Mouse (Mus musculus): ENCODE measurements at regions not wholly inside any gene's neighbourhood (a gene's known extent, or its start where the extent isn't known, plus 50 kb on each side); places are given as distances from the start of the nearest gene placed in this dataset.

DNA sequence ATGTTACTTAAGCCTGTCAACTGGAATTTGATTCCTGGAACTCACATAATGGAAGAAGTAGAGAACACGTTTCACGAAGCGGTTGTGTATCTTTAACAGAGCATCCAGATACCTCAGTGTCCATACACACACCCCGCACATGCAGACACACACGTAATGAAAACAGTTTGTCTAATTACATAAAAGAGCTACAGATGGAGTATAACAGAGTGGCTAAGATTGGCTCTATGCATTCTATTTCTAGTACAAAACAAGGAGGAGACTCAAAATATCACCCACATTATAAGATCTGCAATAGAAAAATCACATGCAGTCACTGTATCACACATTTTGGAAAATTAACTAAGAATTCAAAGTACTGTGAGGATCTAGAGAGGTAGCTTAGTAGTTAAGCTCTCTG lies 346.9 kb downstream of the Sis start:
- no peak for ATAC-seq (ENCODE audit: insufficient read depth, low read depth)
- 81% methylated on average over 5 of the region's 5 CpGs for WGBS
- TF ChIP-seq EP300 (IDR thresholded peaks at IDR 0.05; ENCODE audit: low read depth) = no peak
- TF ChIP-seq CTCF (IDR thresholded peaks at IDR 0.05; ENCODE audit: low read depth) = no peak

GRCm38 (mm10) chr3:72619862-72620261 lies 347.8 kb downstream of the Sis start:
- no peak for TF ChIP-seq EP300 (IDR thresholded peaks at IDR 0.05; ENCODE audit: low read depth)
- TF ChIP-seq CTCF (IDR thresholded peaks at IDR 0.05; ENCODE audit: low read depth) = no peak
- 57% methylated on average over 1 of the region's 1 CpGs for WGBS
- Histone ChIP-seq H3K9ac (replicated peaks; ENCODE audit: low read depth, low read length) (no peak overlapping the region), H3K27me3 (ENCODE audit: control insufficient read depth, insufficient read depth, low read length) (no peaks in the 10 kb centered on the region), H3K9me3 (replicated peaks; ENCODE audit: control insufficient read depth, low read length) (no peaks in the 10 kb centered on the region), H3K4me1 (ENCODE audit: control insufficient read depth, insufficient read depth) (no peaks in the 10 kb centered on the region), H3K27ac (ENCODE audit: low read depth) (no peak overlapping the region), H3K4me2 (ENCODE audit: low read depth, low read length) (no peak overlapping the region), H3K36me3 (replicated peaks; ENCODE audit: control insufficient read depth, insufficient read depth, low read length) (no peaks in the 10 kb centered on the region), H3K4me3 (ENCODE audit: low read depth, low read length) (no peak overlapping the region)
- DNase-seq (ENCODE audit: low spot score) (no peak), ATAC-seq (ENCODE audit: insufficient read depth, low read depth) (no peak)

More for the DNA sequence above, 346.9 kb downstream of the Sis start:
- H3K9ac ChIP-seq (replicated peaks; ENCODE audit: low read depth, low read length) = no peak overlapping the region
- no peak overlapping the region for H3K4me3 ChIP-seq (ENCODE audit: low read depth, low read length)
- DNase-seq (ENCODE audit: low spot score) = no peak
- no peaks in the 10 kb centered on the region for H3K4me1 ChIP-seq (ENCODE audit: control insufficient read depth, insufficient read depth)
- no peaks in the 10 kb centered on the region for H3K9me3 ChIP-seq (replicated peaks; ENCODE audit: control insufficient read depth, low read length)
- H3K4me2 ChIP-seq (ENCODE audit: low read depth, low read length) = no peak overlapping the region
- H3K27ac ChIP-seq (ENCODE audit: low read depth) = no peak overlapping the region
- H3K27me3 ChIP-seq (ENCODE audit: control insufficient read depth, insufficient read depth, low read length) = no peaks in the 10 kb centered on the region
- no peaks in the 10 kb centered on the region for H3K36me3 ChIP-seq (replicated peaks; ENCODE audit: control insufficient read depth, insufficient read depth, low read length)

GRCm38 (mm10) chr3:72603718-72604359 lies 363.8 kb downstream of the Sis start:
- no peaks in the 10 kb centered on the region for H3K4me1 ChIP-seq (ENCODE audit: control insufficient read depth, insufficient read depth)
- H3K27ac ChIP-seq (ENCODE audit: low read depth) = no peak overlapping the region
- no peaks in the 10 kb centered on the region for H3K36me3 ChIP-seq (replicated peaks; ENCODE audit: control insufficient read depth, insufficient read depth, low read length)
- no peak for ATAC-seq (ENCODE audit: insufficient read depth, low read depth)
- no peak overlapping the region for H3K4me3 ChIP-seq (ENCODE audit: low read depth, low read length)
- H3K9me3 ChIP-seq (replicated peaks; ENCODE audit: control insufficient read depth, low read length) = no peaks in the 10 kb centered on the region
- no peak for DNase-seq (ENCODE audit: low spot score)
- H3K4me2 ChIP-seq (ENCODE audit: low read depth, low read length) = 0 out of 2 replicates have a peak overlapping the region, but pooled peaks have one; percentile 2
- no peak for TF ChIP-seq EP300 (IDR thresholded peaks at IDR 0.05; ENCODE audit: low read depth)
- no peak for TF ChIP-seq CTCF (IDR thresholded peaks at IDR 0.05; ENCODE audit: low read depth)
- no peak overlapping the region for H3K9ac ChIP-seq (replicated peaks; ENCODE audit: low read depth, low read length)
- H3K27me3 ChIP-seq (ENCODE audit: control insufficient read depth, insufficient read depth, low read length) = no peaks in the 10 kb centered on the region
- 48% methylated on average over 9 of the region's 9 CpGs for WGBS

Data from heart, postnatal 0 days (tissue).